Mouse (Mus musculus): ENCODE measurements around the gene Vmn2r33. TPM values are rescaled to one million over a fixed set of nuclear protein-coding genes. Genes with fewer than 3 reads are reported as not detected.
"Not testable (repeated sequence)": the region's sequence is repeated elsewhere in the genome, so short reads cannot be mapped to it uniquely, and the experiment has no call there.

The Vmn2r33 gene
- polyA plus RNA-seq (2014; fragmentation: Nextera tagmentation; extraction: Ambion mirVana), result not detected in 2 replicates

- not testable (repeated sequence) for ATAC-seq (ENCODE audit: insufficient read depth, low FRiP score, low TSS enrichment); DNase-seq (ENCODE audit: low spot score); H3K4me2 ChIP-seq (ENCODE audit: low read depth); H3K27ac ChIP-seq (ENCODE audit: low read depth, low read length); H3K4me1 ChIP-seq (ENCODE audit: control insufficient read depth, insufficient read depth, low read length); H3K27me3 ChIP-seq (ENCODE audit: control insufficient read depth, insufficient read depth, low read length); H3K9me3 ChIP-seq (ENCODE audit: control insufficient read depth, low read length); H3K36me3 ChIP-seq (ENCODE audit: control insufficient read depth, insufficient read depth, low read length); H3K4me3 ChIP-seq (ENCODE audit: low read depth, low read length); H3K9ac ChIP-seq (ENCODE audit: low read length)
Observed at GRCm38 (mm10) chr7:7566686-7567085, at the start of gene Vmn2r33. TSS of gene Vmn2r33 (minus strand) at chr7:7566786.

Other genes with a start within 250 kb of the Vmn2r33 start
- not detected in 2 replicates for gene Vmn2r30, start 229.2 kb downstream of the Vmn2r33 start, polyA plus RNA-seq (2014; fragmentation: Nextera tagmentation; extraction: Ambion mirVana)
- gene Gm45783, start 192.2 kb downstream of the Vmn2r33 start, polyA plus RNA-seq (2014; fragmentation: Nextera tagmentation; extraction: Ambion mirVana), result not detected in 2 replicates
- not detected in 2 replicates for gene Vmn2r31, start 167.1 kb downstream of the Vmn2r33 start, polyA plus RNA-seq (2014; fragmentation: Nextera tagmentation; extraction: Ambion mirVana)
- gene Vmn2r32, start 86.8 kb downstream of the Vmn2r33 start, polyA plus RNA-seq (2014; fragmentation: Nextera tagmentation; extraction: Ambion mirVana), result not detected in 2 replicates
- not detected in 2 replicates for gene Vmn2r34, start 122.7 kb upstream of the Vmn2r33 start, polyA plus RNA-seq (2014; fragmentation: Nextera tagmentation; extraction: Ambion mirVana)

All from neural tube, embryonic 11.5 days (tissue).